Mouse (Mus musculus) T-helper 1 cell (primary cell): ENCODE measurements at regions not wholly inside any gene's neighbourhood (a gene's known extent, or its start where the extent isn't known, plus 50 kb on each side); places are given as distances from the start of the nearest gene placed in this dataset.

Source experiments
- in situ Hi-C: fragments of 300-600 bp; cut with MboI, MseI; formaldehyde crosslinking; loops from one replicate; pipeline ENCODE4 v1.15.1; 2025; ENCODE audit warnings: high pct_unique_total_duplicates

- in situ Hi-C loops = no loop called here
These were observed 195.0 kb upstream of the Mctp2 start for GRCm38 (mm10) chr7:72501431-72501830.

GRCm38 (mm10) chr7:72503756-72504155 lies 197.3 kb upstream of the Mctp2 start:
- in situ Hi-C loops = no loop called here

GRCm38 (mm10) chr7:72504268-72504667 lies 197.9 kb upstream of the Mctp2 start:
- in situ Hi-C loops = no loop called here

- in situ Hi-C loops = no loop called here
These were observed 199.5 kb upstream of the Mctp2 start for GRCm38 (mm10) chr7:72505732-72506460.

GRCm38 (mm10) chr7:72507946-72508345 lies 201.5 kb upstream of the Mctp2 start:
- in situ Hi-C loops = no loop called here

- in situ Hi-C loops = no loop called here
These were observed 203.7 kb upstream of the Mctp2 start for GRCm38 (mm10) chr7:72510116-72510515.

GRCm38 (mm10) chr7:72513446-72513845 lies 207.0 kb upstream of the Mctp2 start:
- in situ Hi-C loops = no loop called here

GRCm38 (mm10) chr7:72514851-72515250 lies 208.4 kb upstream of the Mctp2 start:
- in situ Hi-C loops = no loop called here

- in situ Hi-C loops = no loop called here
These were observed 212.1 kb upstream of the Mctp2 start for GRCm38 (mm10) chr7:72518421-72518972.

- in situ Hi-C loops = no loop called here
These were observed 213.1 kb upstream of the Mctp2 start for GRCm38 (mm10) chr7:72519359-72520115.

- in situ Hi-C loops = no loop called here
These were observed 222.5 kb upstream of the Mctp2 start for GRCm38 (mm10) chr7:72528873-72529272.

- in situ Hi-C loops = no loop called here
These were observed 231.9 kb upstream of the Mctp2 start for GRCm38 (mm10) chr7:72538288-72538687.

GRCm38 (mm10) chr7:72539915-72540314 lies 233.5 kb upstream of the Mctp2 start:
- in situ Hi-C loops = no loop called here

GRCm38 (mm10) chr7:72541521-72542478 lies 235.4 kb upstream of the Mctp2 start:
- in situ Hi-C loops = no loop called here

- in situ Hi-C loops = no loop called here
These were observed 237.1 kb upstream of the Mctp2 start for GRCm38 (mm10) chr7:72543501-72543900.

- in situ Hi-C loops = no loop called here
These were observed 237.5 kb upstream of the Mctp2 start for GRCm38 (mm10) chr7:72543946-72544345.

- in situ Hi-C loops = no loop called here
These were observed 261.0 kb upstream of the Mctp2 start for GRCm38 (mm10) chr7:72567378-72567777.

GRCm38 (mm10) chr7:72569177-72569576 lies 262.8 kb upstream of the Mctp2 start:
- in situ Hi-C loops = no loop called here

- in situ Hi-C loops = no loop called here
These were observed 267.9 kb upstream of the Mctp2 start for GRCm38 (mm10) chr7:72574316-72574715.

GRCm38 (mm10) chr7:72584427-72584826 lies 278.0 kb upstream of the Mctp2 start:
- in situ Hi-C loops = no loop called here

- in situ Hi-C loops = no loop called here
These were observed 282.8 kb upstream of the Mctp2 start for GRCm38 (mm10) chr7:72589241-72589668.
